Mouse (Mus musculus): Measurements from ENCODE around the gene Ccnjl.

DNA sequence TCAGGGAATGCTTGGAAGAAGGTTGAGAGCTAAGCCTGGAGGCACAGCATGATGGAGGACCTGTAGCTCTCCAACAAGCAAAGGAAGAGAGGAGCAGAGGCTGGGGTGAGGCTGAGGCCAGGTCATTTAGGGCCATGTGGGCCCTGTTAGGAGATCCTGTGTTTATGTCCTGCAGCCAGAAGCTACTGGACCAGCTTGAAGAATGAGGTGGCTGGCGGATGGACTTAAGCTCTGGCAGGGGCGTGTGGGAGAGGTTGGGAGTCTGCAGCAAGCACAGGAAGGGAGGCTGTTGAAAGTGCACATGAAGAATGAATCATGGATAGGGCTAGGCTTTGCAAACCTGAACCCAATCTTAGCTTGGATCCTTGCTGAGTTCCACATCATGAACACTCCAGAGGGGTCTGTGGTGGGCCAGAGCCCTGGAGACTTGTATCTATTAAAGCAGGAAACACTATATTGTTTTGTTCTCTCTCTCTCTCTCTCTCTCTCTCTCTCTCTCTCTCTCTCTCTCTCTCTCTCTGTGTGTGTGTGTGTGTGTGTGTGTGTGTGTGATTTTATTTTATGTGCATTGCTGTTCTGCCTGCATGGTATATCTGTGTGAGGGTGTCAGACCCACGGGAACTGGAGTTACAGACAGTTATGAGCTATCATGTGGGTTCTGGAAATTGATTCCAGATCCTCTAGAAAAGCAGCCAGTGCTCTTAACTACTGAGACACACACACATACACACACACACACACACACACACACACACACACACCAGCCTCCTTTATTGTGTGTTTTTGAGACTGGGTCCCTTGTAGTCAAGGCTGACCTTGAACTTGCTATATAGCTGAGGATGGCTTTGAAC lies 46.7 kb upstream of the Ccnjl start:
- TF ChIP-seq POLR2A (IDR thresholded peaks at IDR 0.05; ENCODE audit: extremely low read depth, insufficient read depth, low read length) (no peak), CTCF (IDR thresholded peaks at IDR 0.05; ENCODE audit: extremely low read depth, insufficient read depth, low read length) (no peak)

Data from cortical plate, adult 2 months (tissue).